Mouse (Mus musculus) A20 (cell line): ENCODE measurements at regions not wholly inside any gene's neighbourhood (a gene's known extent, or its start where the extent isn't known, plus 50 kb on each side); places are given as distances from the start of the nearest gene placed in this dataset.

Source experiments
- DNase-seq: peaks from one replicate; pipeline ENCODE4 v3.0.0-alpha.2; 2011; ENCODE audit warnings: low read depth, low spot score

GRCm38 (mm10) chr11:19740562-19740961, 183.6 kb upstream of the Spred2 start:
- DNase-seq = no peak

GRCm38 (mm10) chr11:19747097-19747972, 176.8 kb upstream of the Spred2 start:
- no peak for DNase-seq

GRCm38 (mm10) chr11:19747973-19748559, 176.1 kb upstream of the Spred2 start:
- no peak for DNase-seq

- no peak for DNase-seq
Observed at GRCm38 (mm10) chr11:19758892-19759291, 165.3 kb upstream of the Spred2 start.

GRCm38 (mm10) chr11:19760861-19761693, 163.1 kb upstream of the Spred2 start:
- peak; percentile 51 for DNase-seq

GRCm38 (mm10) chr11:19761694-19761976, 162.5 kb upstream of the Spred2 start:
- DNase-seq = no peak

GRCm38 (mm10) chr11:19767316-19767715, 156.9 kb upstream of the Spred2 start:
- no peak for DNase-seq

GRCm38 (mm10) chr11:19767871-19768270, 156.3 kb upstream of the Spred2 start:
- no peak for DNase-seq

GRCm38 (mm10) chr11:19768962-19769361, 155.2 kb upstream of the Spred2 start:
- DNase-seq = no peak

- no peak for DNase-seq
Observed at GRCm38 (mm10) chr11:19774010-19774409, 150.2 kb upstream of the Spred2 start.

- DNase-seq = no peak
Observed at GRCm38 (mm10) chr11:19775741-19776140, 148.4 kb upstream of the Spred2 start.

GRCm38 (mm10) chr11:19776473-19777200, 147.5 kb upstream of the Spred2 start:
- DNase-seq = no peak

- no peak for DNase-seq
Observed at GRCm38 (mm10) chr11:19778191-19778590, 146.0 kb upstream of the Spred2 start.

- no peak for DNase-seq
Observed at GRCm38 (mm10) chr11:19785110-19785509, 139.1 kb upstream of the Spred2 start.

GRCm38 (mm10) chr11:19796950-19797670, 127.1 kb upstream of the Spred2 start:
- DNase-seq = no peak

- DNase-seq = no peak
Observed at GRCm38 (mm10) chr11:19809359-19809758, 114.8 kb upstream of the Spred2 start.

GRCm38 (mm10) chr11:19811271-19811991, 112.7 kb upstream of the Spred2 start:
- no peak for DNase-seq

GRCm38 (mm10) chr11:19811992-19812690, 112.0 kb upstream of the Spred2 start:
- no peak for DNase-seq

- DNase-seq = no peak
Observed at GRCm38 (mm10) chr11:19813549-19813948, 110.6 kb upstream of the Spred2 start.

- no peak for DNase-seq
Observed at GRCm38 (mm10) chr11:19822991-19823390, 101.2 kb upstream of the Spred2 start.
